Mouse (Mus musculus): ENCODE measurements around the gene Gpr39.

DNA sequence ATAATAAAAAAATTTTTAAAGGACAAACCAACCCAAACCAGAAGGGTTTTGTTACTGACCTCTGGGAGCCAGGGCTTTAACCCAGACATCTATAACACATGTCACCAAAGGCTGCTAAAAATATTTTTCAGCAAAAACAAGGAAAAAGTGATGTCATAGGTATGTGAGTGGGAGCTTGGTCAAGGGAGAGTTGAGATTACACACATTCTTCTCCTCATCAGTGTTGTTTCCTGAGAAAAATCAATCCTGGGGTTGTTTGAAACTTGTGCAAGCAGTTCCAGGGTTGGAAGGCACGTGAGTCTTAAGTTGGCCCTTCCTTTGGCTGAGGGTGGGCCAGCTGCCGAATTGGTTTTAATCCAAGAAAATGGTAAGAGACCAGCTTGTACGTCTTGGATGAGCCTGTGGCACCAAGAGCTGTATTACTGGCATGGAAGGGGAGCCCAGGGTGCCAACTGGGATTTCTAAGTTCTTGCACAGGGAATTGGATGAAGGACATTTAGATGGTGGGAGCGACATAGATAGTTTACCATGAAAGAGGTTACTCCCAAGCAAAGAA, 2.8 kb downstream of the Gpr39 start:
- no peak for TF ChIP-seq CTCF (IDR thresholded peaks at IDR 0.05; ENCODE audit: low read depth, low read length)
- no peak for TF ChIP-seq POLR2A (IDR thresholded peaks at IDR 0.05; ENCODE audit: extremely low read depth, insufficient read depth, low read length)
